Mouse (Mus musculus) myocyte (in vitro differentiated cells): ENCODE measurements at regions not wholly inside any gene's neighbourhood (a gene's known extent, or its start where the extent isn't known, plus 50 kb on each side); places are given as distances from the start of the nearest gene placed in this dataset.

Experiments used
- H3K27me3 ChIP-seq: one replicate; pipeline ENCODE4 v1.6.1; 2011; ENCODE audit not compliant: control insufficient read depth, insufficient read depth, insufficient read length
- H3K36me3 ChIP-seq: one replicate; pipeline ENCODE4 v1.6.1; 2011; ENCODE audit not compliant: control insufficient read depth, insufficient read depth
- H3K4me2 ChIP-seq: one replicate; pipeline ENCODE4 v1.6.1; 2011; ENCODE audit warnings: low read depth, control low read depth
- H3K4me3 ChIP-seq: one replicate; pipeline ENCODE4 v1.5.1; 2011; ENCODE audit warnings: mild to moderate bottlenecking, control low read depth, moderate library complexity
- H3K79me2 ChIP-seq: one replicate; pipeline ENCODE4 v1.6.1; 2011; ENCODE audit not compliant: control insufficient read depth, insufficient read depth
- H3ac ChIP-seq: one replicate; pipeline ENCODE4 v1.6.1; 2011; ENCODE audit not compliant: control insufficient read depth, insufficient read length
- CEBPB ChIP-seq: IDR thresholded peaks from 2 replicates; pipeline ENCODE4 v1.6.1; 2011; ENCODE audit warnings: mild to moderate bottlenecking, moderate library complexity; ENCODE audit not compliant: poor library complexity, insufficient read depth, severe bottlenecking
- E2F4 ChIP-seq: IDR thresholded peaks from one replicate; pipeline ENCODE4 v1.6.1; 2011; ENCODE audit warnings: mild to moderate bottlenecking, control low read depth, moderate library complexity; ENCODE audit not compliant: insufficient read depth
- MAX ChIP-seq: IDR thresholded peaks from one replicate; pipeline ENCODE4 v1.6.1; 2011; ENCODE audit warnings: low read depth, mild to moderate bottlenecking, control low read depth
- MYOD1 ChIP-seq, 3 experiments: IDR thresholded peaks; one replicate each; pipeline ENCODE4 v1.6.1; 2011; ENCODE audit warnings: control low read depth in 2 of 3, low read depth in 2 of 3, mild to moderate bottlenecking in 2 of 3, moderate library complexity in 1 of 3; ENCODE audit not compliant: insufficient read length in 2 of 3, control insufficient read depth in 1 of 3
- MYOG ChIP-seq, 3 experiments: IDR thresholded peaks; one replicate each; pipeline ENCODE4 v1.6.1; 2011; ENCODE audit warnings: control low read depth in 2 of 3, low read depth in 2 of 3, mild to moderate bottlenecking in 2 of 3; ENCODE audit not compliant: insufficient read length in 2 of 3, control insufficient read depth in 1 of 3, insufficient read depth in 1 of 3
- POLR2A ChIP-seq: IDR thresholded peaks from one replicate; pipeline ENCODE4 v1.6.1; 2011; ENCODE audit warnings: low read depth, mild to moderate bottlenecking, control low read depth, moderate library complexity; ENCODE audit not compliant: insufficient read length
- POLR2AphosphoS2 ChIP-seq: IDR thresholded peaks from one replicate; pipeline ENCODE4 v1.6.1; 2011; ENCODE audit warnings: low read depth, control low read depth; ENCODE audit not compliant: insufficient read length
- REST ChIP-seq: IDR thresholded peaks from one replicate; pipeline ENCODE4 v1.6.1; 2011; ENCODE audit warnings: mild to moderate bottlenecking, control low read depth, moderate library complexity; ENCODE audit not compliant: insufficient read depth, insufficient read length
- SRF ChIP-seq: IDR thresholded peaks from one replicate; pipeline ENCODE4 v1.6.1; 2011; ENCODE audit warnings: low read depth; ENCODE audit not compliant: control insufficient read depth, insufficient read length
- TCF12 ChIP-seq: IDR thresholded peaks from one replicate; pipeline ENCODE4 v1.6.1; 2011; ENCODE audit warnings: mild to moderate bottlenecking, control low read depth; ENCODE audit not compliant: poor library complexity, insufficient read depth, severe bottlenecking
- TCF3 ChIP-seq: IDR thresholded peaks from one replicate; pipeline ENCODE4 v1.6.1; 2011; ENCODE audit warnings: low read depth, control low read depth; ENCODE audit not compliant: insufficient read length
- USF1 ChIP-seq: IDR thresholded peaks from one replicate; pipeline ENCODE4 v1.6.1; 2011; ENCODE audit warnings: low read depth, mild to moderate bottlenecking, control low read depth, moderate library complexity

- H3K4me2 ChIP-seq, result no peak overlapping the region
- TF ChIP-seq CEBPB, result no peak
- peak in 1 of 3 experiments; percentile 1 for TF ChIP-seq MYOD1 (IDR thresholded peaks at IDR 0.05; ENCODE audit: control insufficient read depth in 1 of 3, insufficient read length in 2 of 3, low read depth in 2 of 3)
- no peaks in the 10 kb centered on the region for H3K36me3 ChIP-seq
- no peaks in the 10 kb centered on the region for H3K27me3 ChIP-seq
- no peak overlapping the region for H3K4me3 ChIP-seq
- no peak overlapping the region for H3ac ChIP-seq
- no peaks in the 10 kb centered on the region for H3K79me2 ChIP-seq
Measured at GRCm38 (mm10) chr12:71563219-71563618, 253.5 kb downstream of the Dact1 start.

DNA sequence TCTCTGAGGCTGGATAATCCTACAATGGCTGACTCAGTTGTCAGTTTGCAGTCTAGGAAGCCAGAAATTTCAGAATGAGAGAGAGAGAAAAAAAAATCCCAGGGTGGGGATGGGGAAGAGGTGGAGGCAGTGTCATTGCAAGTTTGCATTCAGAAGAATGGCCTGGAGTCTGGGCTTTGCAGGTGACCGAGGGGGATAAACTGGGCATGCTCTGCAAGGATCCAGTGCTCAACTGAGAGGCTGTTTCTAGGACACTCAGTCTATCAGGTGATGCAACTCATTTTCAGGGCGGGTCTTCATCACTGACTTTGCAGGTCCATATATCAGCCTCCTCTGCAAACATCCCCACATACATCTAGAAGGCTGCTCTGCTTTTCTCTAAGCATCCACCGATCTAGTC lies 256.7 kb downstream of the Dact1 start:
- Histone ChIP-seq H3ac (no peak overlapping the region), H3K4me3 (no peak overlapping the region), H3K27me3 (no peaks in the 10 kb centered on the region), H3K4me2 (no peak overlapping the region), H3K36me3 (no peaks in the 10 kb centered on the region), H3K79me2 (no peaks in the 10 kb centered on the region)
- TF ChIP-seq MYOG (IDR thresholded peaks at IDR 0.05; ENCODE audit: control insufficient read depth in 1 of 3, insufficient read depth in 1 of 3, insufficient read length in 2 of 3, low read depth in 2 of 3), result no peak
- no peak for TF ChIP-seq POLR2AphosphoS2
- no peak for TF ChIP-seq MAX
- no peak for TF ChIP-seq TCF3
- no peak for TF ChIP-seq CEBPB

DNA sequence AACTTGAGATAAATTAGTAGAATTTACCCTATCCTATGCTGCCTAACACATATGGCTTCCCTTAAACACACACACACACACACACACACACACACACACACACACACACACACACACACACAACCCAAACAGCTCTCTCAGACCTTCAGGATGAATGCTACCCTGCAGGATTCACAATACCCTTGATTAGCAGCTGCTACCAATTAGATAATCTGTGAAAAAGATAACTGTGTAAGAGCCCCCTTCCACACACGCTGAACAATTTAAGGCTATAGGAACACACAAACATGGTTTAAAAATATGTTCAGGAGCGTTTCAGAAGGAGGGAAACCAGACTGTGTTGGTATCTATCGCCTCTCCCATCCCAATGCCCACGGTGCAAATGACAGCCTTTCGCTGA lies 258.6 kb downstream of the Dact1 start:
- no peaks in the 10 kb centered on the region for H3K36me3 ChIP-seq
- H3ac ChIP-seq, result no peak overlapping the region
- no peaks in the 10 kb centered on the region for H3K79me2 ChIP-seq
- TF ChIP-seq E2F4, result no peak
- no peak for TF ChIP-seq MAX
- no peak for TF ChIP-seq TCF3
- no peak for TF ChIP-seq TCF12
- no peak for TF ChIP-seq MYOD1 (IDR thresholded peaks at IDR 0.05; ENCODE audit: control insufficient read depth in 1 of 3, insufficient read length in 2 of 3, low read depth in 2 of 3)
- no peak for TF ChIP-seq POLR2AphosphoS2
- no peak for TF ChIP-seq SRF
- TF ChIP-seq REST, result no peak
- no peak for TF ChIP-seq CEBPB
- TF ChIP-seq POLR2A, result no peak
- no peak for TF ChIP-seq USF1
- no peak for TF ChIP-seq MYOG (IDR thresholded peaks at IDR 0.05; ENCODE audit: control insufficient read depth in 1 of 3, insufficient read depth in 1 of 3, insufficient read length in 2 of 3, low read depth in 2 of 3)
- no peaks in the 10 kb centered on the region for H3K27me3 ChIP-seq
- H3K4me2 ChIP-seq, result no peak overlapping the region
- H3K4me3 ChIP-seq, result no peak overlapping the region

GRCm38 (mm10) chr12:71568880-71569390 lies 259.3 kb downstream of the Dact1 start:
- TF ChIP-seq TCF3 (no peak), MAX (no peak), MYOG (IDR thresholded peaks at IDR 0.05; ENCODE audit: control insufficient read depth in 1 of 3, insufficient read depth in 1 of 3, insufficient read length in 2 of 3, low read depth in 2 of 3) (no peak), CEBPB (no peak), SRF (no peak), TCF12 (no peak), REST (no peak), MYOD1 (IDR thresholded peaks at IDR 0.05; ENCODE audit: control insufficient read depth in 1 of 3, insufficient read length in 2 of 3, low read depth in 2 of 3) (no peak), POLR2A (no peak), USF1 (no peak), POLR2AphosphoS2 (no peak), E2F4 (no peak)
- H3K4me3 ChIP-seq, result no peak overlapping the region
- H3K79me2 ChIP-seq, result no peaks in the 10 kb centered on the region
- no peaks in the 10 kb centered on the region for H3K27me3 ChIP-seq
- H3K36me3 ChIP-seq, result no peaks in the 10 kb centered on the region
- no peak overlapping the region for H3ac ChIP-seq
- H3K4me2 ChIP-seq, result no peak overlapping the region

DNA sequence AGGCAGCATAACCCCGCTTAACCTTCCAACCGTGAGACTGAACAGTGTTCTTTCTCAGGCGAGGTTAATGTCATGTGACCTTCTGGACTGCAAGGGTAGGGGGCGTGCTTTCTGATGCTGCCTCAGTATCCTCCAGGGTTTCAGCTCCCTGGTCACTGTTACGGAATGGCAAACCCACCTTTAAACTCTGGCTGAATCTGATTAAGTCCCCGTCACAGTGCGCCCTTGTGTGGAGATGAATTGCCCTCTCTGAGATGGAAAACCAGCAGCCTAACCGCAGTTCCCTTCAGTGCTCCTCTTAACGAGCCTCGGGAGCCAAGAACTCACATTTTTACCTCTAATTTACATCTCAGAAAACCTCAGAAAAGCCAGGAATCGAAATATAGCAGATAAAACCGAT lies 260.0 kb downstream of the Dact1 start:
- H3K27me3 ChIP-seq, result no peaks in the 10 kb centered on the region
- no peak overlapping the region for H3ac ChIP-seq
- H3K36me3 ChIP-seq, result no peaks in the 10 kb centered on the region
- no peaks in the 10 kb centered on the region for H3K79me2 ChIP-seq
- H3K4me2 ChIP-seq, result no peak overlapping the region
- H3K4me3 ChIP-seq, result no peak overlapping the region
- TF ChIP-seq E2F4, result no peak
- TF ChIP-seq MYOD1 (IDR thresholded peaks at IDR 0.05; ENCODE audit: control insufficient read depth in 1 of 3, insufficient read length in 2 of 3, low read depth in 2 of 3), result no peak
- no peak for TF ChIP-seq POLR2AphosphoS2
- no peak for TF ChIP-seq POLR2A
- no peak for TF ChIP-seq SRF

DNA sequence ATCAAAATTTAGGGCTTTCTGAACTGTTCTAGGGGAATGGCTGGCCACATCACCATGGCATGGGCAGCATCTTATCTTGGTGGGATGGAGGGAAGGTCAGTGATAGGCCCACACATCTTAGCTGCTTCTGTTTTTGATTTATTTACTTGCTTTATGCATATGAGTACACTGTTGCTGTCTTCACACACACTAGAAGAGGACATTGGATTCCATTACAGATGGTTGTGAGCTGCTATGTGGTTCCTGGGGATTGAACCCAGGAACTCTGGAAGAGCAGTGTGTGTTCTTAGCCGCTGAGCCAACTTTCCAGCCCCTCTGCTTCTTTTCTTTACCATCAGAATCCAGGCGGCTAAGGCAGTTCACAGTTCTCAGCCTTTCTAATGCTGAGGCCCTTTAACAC lies 260.4 kb downstream of the Dact1 start:
- Histone ChIP-seq H3K79me2 (no peaks in the 10 kb centered on the region), H3ac (no peak overlapping the region), H3K36me3 (no peaks in the 10 kb centered on the region), H3K4me3 (no peak overlapping the region), H3K27me3 (no peaks in the 10 kb centered on the region), H3K4me2 (no peak overlapping the region)
- TF ChIP-seq MYOG (IDR thresholded peaks at IDR 0.05; ENCODE audit: control insufficient read depth in 1 of 3, insufficient read depth in 1 of 3, insufficient read length in 2 of 3, low read depth in 2 of 3), result no peak
- TF ChIP-seq POLR2A, result no peak
- TF ChIP-seq E2F4, result no peak
- TF ChIP-seq TCF3, result no peak
- TF ChIP-seq CEBPB, result no peak
- TF ChIP-seq TCF12, result no peak
- TF ChIP-seq SRF, result no peak
- TF ChIP-seq POLR2AphosphoS2, result no peak
- TF ChIP-seq MAX, result no peak
- no peak for TF ChIP-seq USF1
- TF ChIP-seq MYOD1 (IDR thresholded peaks at IDR 0.05; ENCODE audit: control insufficient read depth in 1 of 3, insufficient read length in 2 of 3, low read depth in 2 of 3), result no peak
- no peak for TF ChIP-seq REST
